Mouse (Mus musculus) MEL (cell line): ENCODE results near the gene Dgcr2.
A peak's percentile ranks its signal among the peaks of the same experiment; 100 is the strongest.

Experiments
- CHD2 ChIP-seq: IDR thresholded peaks from 2 replicates; pipeline ENCODE4 v1.6.1; 2011; ENCODE audit warnings: low read length, improper control_type of control experiment
- CTCF ChIP-seq, 3 experiments: IDR thresholded peaks in 2 of 3; conservative IDR thresholded peaks in 1 of 3; 2 replicates each; pipeline ENCODE4 v1.5.1; 2011 to 2012; ENCODE audit warnings: low read length in 3 of 3, low read depth in 2 of 3, mild to moderate bottlenecking in 2 of 3, improper control_type of control experiment in 1 of 3, inconsistent platforms in 1 of 3, mixed read lengths in 1 of 3, moderate library complexity in 1 of 3; ENCODE audit not compliant: control insufficient read depth in 1 of 3, insufficient read depth in 1 of 3, poor library complexity in 1 of 3, severe bottlenecking in 1 of 3
- EP300 ChIP-seq, 2 experiments: IDR thresholded peaks; 2 replicates each; pipeline ENCODE4 v1.6.1; 2011; ENCODE audit warnings: improper control_type of control experiment in 2 of 2, low read length in 2 of 2, low read depth in 1 of 2, mild to moderate bottlenecking in 1 of 2
- MEF2A ChIP-seq: IDR thresholded peaks from 2 replicates; pipeline ENCODE4 v1.6.1; 2014; ENCODE audit warnings: low read depth, mild to moderate bottlenecking, inconsistent platforms, low read length, improper control_type of control experiment; ENCODE audit not compliant: poor library complexity, insufficient replicate concordance, severe bottlenecking; ENCODE audit errors: extremely low read depth
- POLR2A ChIP-seq, 2 experiments: IDR thresholded peaks; 2 replicates each; pipeline ENCODE4 v1.6.1; 2011 to 2012; ENCODE audit warnings: low read length in 2 of 2, mild to moderate bottlenecking in 2 of 2, control low read depth in 1 of 2, improper control_type of control experiment in 1 of 2, low read depth in 1 of 2, moderate library complexity in 1 of 2; ENCODE audit not compliant: control insufficient read depth in 1 of 2, insufficient read depth in 1 of 2, poor library complexity in 1 of 2
- POLR2AphosphoS5 ChIP-seq: IDR thresholded peaks from 2 replicates; pipeline ENCODE4 v1.6.1; 2012; ENCODE audit warnings: low read depth, borderline replicate concordance, mild to moderate bottlenecking, inconsistent platforms, low read length, moderate library complexity, mixed read lengths
- TAL1 ChIP-seq: IDR thresholded peaks from 2 replicates; pipeline ENCODE4 v1.6.1; 2012; ENCODE audit warnings: mild to moderate bottlenecking, inconsistent platforms, low read length, moderate library complexity, mixed read lengths
- ZKSCAN1 ChIP-seq: IDR thresholded peaks from 2 replicates; pipeline ENCODE4 v1.6.1; 2012; ENCODE audit warnings: low read depth, mild to moderate bottlenecking, inconsistent platforms, low read length, improper control_type of control experiment, moderate library complexity

DNA sequence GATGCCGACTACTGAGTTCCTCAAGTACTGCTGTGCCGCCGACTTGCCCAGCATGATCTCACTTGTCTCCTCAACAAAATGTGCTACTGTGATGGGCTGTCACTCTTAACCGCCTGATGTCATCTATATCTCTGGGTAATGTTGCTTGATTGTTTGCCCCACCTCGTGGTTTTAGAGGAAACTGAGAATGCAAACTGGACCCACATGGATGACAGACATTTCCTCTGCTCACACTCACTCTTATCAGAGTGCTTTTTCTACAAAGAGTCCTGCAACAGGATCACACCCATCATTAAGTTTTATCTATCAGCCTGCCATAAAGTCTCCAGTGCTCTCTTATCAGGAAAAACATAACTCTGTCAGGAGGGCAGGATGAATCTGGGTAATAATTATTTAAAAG lies 27.1 kb downstream of the Dgcr2 start:
- TF ChIP-seq CTCF (IDR thresholded peaks at IDR 0.05 in 2 of 3, conservative IDR thresholded peaks at IDR 0.05 in 1 of 3; ENCODE audit: control insufficient read depth in 1 of 3, insufficient read depth in 1 of 3, low read depth in 2 of 3, low read length in 3 of 3, poor library complexity in 1 of 3, severe bottlenecking in 1 of 3) (peak in 1 of 3 experiments; percentile 18; a peak in 2 of 6 replicates), EP300 (IDR thresholded peaks at IDR 0.05; ENCODE audit: low read depth in 1 of 2, low read length in 2 of 2) (peak; percentile 79 to 88), CHD2 (no peak), POLR2AphosphoS5 (no peak), MEF2A (no peak), ZKSCAN1 (no peak), TAL1 (peak; percentile 54), POLR2A (IDR thresholded peaks at IDR 0.05; ENCODE audit: control insufficient read depth in 1 of 2, insufficient read depth in 1 of 2, low read depth in 1 of 2, low read length in 2 of 2, poor library complexity in 1 of 2) (no peak)
